Mouse (Mus musculus) C2C12 (cell line): ENCODE measurements around the gene Dglucy. TPM values are rescaled to one million over a fixed set of nuclear protein-coding genes. Genes with fewer than 3 reads are reported as not detected.

Source experiments
- H3K27me3 ChIP-seq: one replicate; pipeline ENCODE4 v1.6.1; 2011; ENCODE audit not compliant: control insufficient read depth, insufficient read depth, insufficient read length
- H3K36me3 ChIP-seq: one replicate; pipeline ENCODE4 v1.6.1; 2011; ENCODE audit not compliant: control insufficient read depth, insufficient read depth
- H3K4me3 ChIP-seq: one replicate; pipeline ENCODE4 v1.5.1; 2011; ENCODE audit warnings: mild to moderate bottlenecking, control low read depth; ENCODE audit not compliant: poor library complexity, insufficient read depth, severe bottlenecking
- H3K79me2 ChIP-seq: one replicate; pipeline ENCODE4 v1.6.1; 2011; ENCODE audit not compliant: control insufficient read depth, insufficient read depth
- H3K79me3 ChIP-seq: one replicate; pipeline ENCODE4 v1.6.1; 2011; ENCODE audit warnings: low read depth, control low read depth
- H3ac ChIP-seq: one replicate; pipeline ENCODE3; 2011; ENCODE audit warnings: low read depth; ENCODE audit not compliant: control insufficient read depth, insufficient read length
- CEBPB ChIP-seq: IDR thresholded peaks from one replicate; pipeline ENCODE4 v1.6.1; 2011; ENCODE audit warnings: low read depth, mild to moderate bottlenecking, control low read depth, moderate library complexity
- CTCF ChIP-seq: IDR thresholded peaks from one replicate; pipeline ENCODE4 v1.5.1; 2011; ENCODE audit not compliant: control insufficient read depth, insufficient read depth, insufficient read length
- FOSL1 ChIP-seq: IDR thresholded peaks from one replicate; pipeline ENCODE4 v1.8.0; 2011; ENCODE audit warnings: mild to moderate bottlenecking, low read length; ENCODE audit not compliant: poor library complexity, insufficient read depth, severe bottlenecking
- MAX ChIP-seq: IDR thresholded peaks from one replicate; pipeline ENCODE4 v1.6.1; 2011; ENCODE audit warnings: mild to moderate bottlenecking, control low read depth
- MYOD1 ChIP-seq: IDR thresholded peaks from one replicate; pipeline ENCODE4 v1.6.1; 2011; ENCODE audit warnings: low read depth; ENCODE audit not compliant: control insufficient read depth, insufficient read length
- MYOG ChIP-seq: IDR thresholded peaks from one replicate; pipeline ENCODE4 v1.6.1; 2011; ENCODE audit not compliant: control insufficient read depth, insufficient read length; ENCODE audit errors: extremely low read depth
- USF1 ChIP-seq: IDR thresholded peaks from one replicate; pipeline ENCODE4 v1.6.1; 2011; ENCODE audit warnings: low read depth, mild to moderate bottlenecking, control low read depth, moderate library complexity
- polyA plus RNA-seq: library from polyadenylated mRNA; unstranded; fragments of >200 nt; fragmentation: generic; extraction: Trizol; gene quantifications from one replicate; pipeline ENCODE4 v1.2.1, GENCODE M21; 2012; ENCODE audit warnings: missing spikeins

Gene Dglucy
- polyA plus RNA-seq, 1 experiment = 34.1 TPM

GRCm38 (mm10) chr12:100886877-100887276 lies 108.0 kb downstream of the Dglucy start:
- H3K79me2 ChIP-seq = no peaks in the 10 kb centered on the region
- TF ChIP-seq FOSL1 = no peak
- no peak for TF ChIP-seq MAX
- no peak for TF ChIP-seq MYOD1
- no peak for TF ChIP-seq USF1
- TF ChIP-seq MYOG = no peak
- no peak for TF ChIP-seq CTCF
- no peak for TF ChIP-seq CEBPB
- H3K79me3 ChIP-seq = no peaks in the 10 kb centered on the region
- H3K36me3 ChIP-seq = no peaks in the 10 kb centered on the region
- no peak overlapping the region for H3ac ChIP-seq
- H3K4me3 ChIP-seq = no peak overlapping the region
- peaks cover 8% of the 10 kb centered on the region for H3K27me3 ChIP-seq

- peaks cover 8% of the 10 kb centered on the region for H3K27me3 ChIP-seq
- H3K36me3 ChIP-seq = no peaks in the 10 kb centered on the region
- H3K4me3 ChIP-seq = no peak overlapping the region
- no peaks in the 10 kb centered on the region for H3K79me3 ChIP-seq
- H3ac ChIP-seq = no peak overlapping the region
- H3K79me2 ChIP-seq = no peaks in the 10 kb centered on the region
- TF ChIP-seq MYOD1 = no peak
- no peak for TF ChIP-seq USF1
- TF ChIP-seq CEBPB = no peak
- no peak for TF ChIP-seq MYOG
- TF ChIP-seq CTCF = no peak
- no peak for TF ChIP-seq FOSL1
- TF ChIP-seq MAX = no peak
Observed at GRCm38 (mm10) chr12:100887801-100888258, 109.0 kb downstream of the Dglucy start.

GRCm38 (mm10) chr12:100890548-100890947 lies 111.7 kb downstream of the Dglucy start:
- TF ChIP-seq CEBPB (no peak), MYOG (no peak), MYOD1 (no peak), USF1 (no peak), MAX (no peak), CTCF (no peak), FOSL1 (no peak)

GRCm38 (mm10) chr12:100895504-100895903 lies 116.6 kb downstream of the Dglucy start:
- Histone ChIP-seq H3K79me3 (no peaks in the 10 kb centered on the region), H3K79me2 (no peaks in the 10 kb centered on the region), H3K4me3 (no peak overlapping the region), H3K27me3 (peaks cover 39% of the 10 kb centered on the region), H3K36me3 (no peaks in the 10 kb centered on the region), H3ac (no peak overlapping the region)
- TF ChIP-seq MAX (no peak), USF1 (no peak), MYOD1 (no peak), CTCF (no peak), FOSL1 (no peak)

More at GRCm38 (mm10) chr12:100890548-100890947, 111.7 kb downstream of the Dglucy start:
- H3K36me3 ChIP-seq = no peaks in the 10 kb centered on the region
- no peaks in the 10 kb centered on the region for H3K79me3 ChIP-seq
- H3K79me2 ChIP-seq = no peaks in the 10 kb centered on the region
- H3ac ChIP-seq = no peak overlapping the region
- H3K4me3 ChIP-seq = no peak overlapping the region
- peaks cover 13% of the 10 kb centered on the region for H3K27me3 ChIP-seq

GRCm38 (mm10) chr12:100896661-100897060 lies 117.8 kb downstream of the Dglucy start:
- no peak overlapping the region for H3K4me3 ChIP-seq
- peaks cover 50% of the 10 kb centered on the region for H3K27me3 ChIP-seq
- TF ChIP-seq USF1 (no peak), MAX (no peak), MYOD1 (no peak), FOSL1 (no peak), CEBPB (no peak), MYOG (no peak)
- no peaks in the 10 kb centered on the region for H3K79me3 ChIP-seq
- H3ac ChIP-seq = no peak overlapping the region
- H3K79me2 ChIP-seq = no peaks in the 10 kb centered on the region
- no peaks in the 10 kb centered on the region for H3K36me3 ChIP-seq
